Mouse (Mus musculus): ENCODE results near the gene Gm21258. TPM values are rescaled to one million over a fixed set of nuclear protein-coding genes. Genes with fewer than 3 reads are reported as not detected.

Gm21258 gene
- not detected in 2 replicates for polyA plus RNA-seq (2012; ENCODE audit: low replicate concordance)

GRCm38 (mm10) chrY:52779740-52780139, at the start of gene Gm21258:
Gene Gm21258 (plus strand): TSS chrY:52780040.

